Mouse (Mus musculus): ENCODE data around the gene Fez1. TPM values are rescaled to one million over a fixed set of nuclear protein-coding genes. Genes with fewer than 3 reads are reported as not detected.

Gene Fez1
- polyA plus RNA-seq (2015; fragmentation: Nextera tagmentation; extraction: Ambion mirVana) = 0.15 and 0.50 TPM in 2 replicates

- H3K4me2 ChIP-seq (ENCODE audit: low read depth, low read length) = no peak within 1 kb of the TSS
- H3K36me3 ChIP-seq (replicated peaks; ENCODE audit: insufficient read depth, low read length) = no peaks in the 10 kb centered on the region
- no peak for DNase-seq
- TF ChIP-seq CTCF (IDR thresholded peaks at IDR 0.05; ENCODE audit: low read depth) (no peak), EP300 (IDR thresholded peaks at IDR 0.05; ENCODE audit: low read depth) (no peak)
- H3K27ac ChIP-seq (ENCODE audit: low read depth) = no peak within 1 kb of the TSS
- no peak within 1 kb of the TSS for H3K9ac ChIP-seq (replicated peaks)
- ATAC-seq = no peak
- 8% methylated on average over 8 of the region's 8 CpGs for WGBS (ENCODE audit: insufficient replicate concordance)
- no peaks in the 10 kb centered on the region for H3K4me1 ChIP-seq (ENCODE audit: insufficient read depth)
- no peak within 1 kb of the TSS for H3K4me3 ChIP-seq (ENCODE audit: low read depth, low read length)
- H3K27me3 ChIP-seq (ENCODE audit: insufficient read depth, low read length) = no peaks in the 10 kb centered on the region
- H3K9me3 ChIP-seq (ENCODE audit: low read length) = no peaks in the 10 kb centered on the region
Measured at GRCm38 (mm10) chr9:36821644-36822000, at the start of gene Fez1. Gene Fez1 (plus strand): TSS chr9:36821864.

GRCm38 (mm10) chr9:36783921-36784320 is 37.7 kb upstream of the Fez1 start:
- Histone ChIP-seq H3K4me2 (ENCODE audit: low read depth, low read length) (no peak overlapping the region), H3K27me3 (ENCODE audit: insufficient read depth, low read length) (no peaks in the 10 kb centered on the region), H3K4me3 (ENCODE audit: low read depth, low read length) (no peak overlapping the region), H3K9ac (replicated peaks) (no peak overlapping the region), H3K27ac (ENCODE audit: low read depth) (no peak overlapping the region), H3K4me1 (ENCODE audit: insufficient read depth) (no peaks in the 10 kb centered on the region), H3K36me3 (replicated peaks; ENCODE audit: insufficient read depth, low read length) (peaks cover 72% of the 10 kb centered on the region), H3K9me3 (ENCODE audit: low read length) (no peaks in the 10 kb centered on the region)
- TF ChIP-seq EP300 (IDR thresholded peaks at IDR 0.05; ENCODE audit: low read depth) = no peak
- TF ChIP-seq CTCF (IDR thresholded peaks at IDR 0.05; ENCODE audit: low read depth) = no peak
- ATAC-seq = no peak
- DNase-seq = no peak
- 84% methylated on average over 2 of the region's 2 CpGs for WGBS (ENCODE audit: insufficient replicate concordance)

GRCm38 (mm10) chr9:36792191-36792590 is 29.5 kb upstream of the Fez1 start:
- Histone ChIP-seq H3K4me1 (ENCODE audit: insufficient read depth) (peaks cover 6% of the 10 kb centered on the region; the same call in 1 of the 2 replicates), H3K4me2 (ENCODE audit: low read depth, low read length) (no peak overlapping the region), H3K27me3 (ENCODE audit: insufficient read depth, low read length) (no peaks in the 10 kb centered on the region), H3K9me3 (ENCODE audit: low read length) (no peaks in the 10 kb centered on the region), H3K27ac (ENCODE audit: low read depth) (no peak overlapping the region), H3K9ac (replicated peaks) (no peak overlapping the region), H3K36me3 (replicated peaks; ENCODE audit: insufficient read depth, low read length) (peaks cover 43% of the 10 kb centered on the region), H3K4me3 (ENCODE audit: low read depth, low read length) (no peak overlapping the region)
- WGBS (ENCODE audit: insufficient replicate concordance) = 69% methylated on average over 3 of the region's 3 CpGs
- TF ChIP-seq EP300 (IDR thresholded peaks at IDR 0.05; ENCODE audit: low read depth) = no peak
- no peak for TF ChIP-seq CTCF (IDR thresholded peaks at IDR 0.05; ENCODE audit: low read depth)
- DNase-seq (no peak), ATAC-seq (no peak)

- ATAC-seq (no peak), DNase-seq (no peak)
- TF ChIP-seq EP300 (IDR thresholded peaks at IDR 0.05; ENCODE audit: low read depth) (no peak), CTCF (IDR thresholded peaks at IDR 0.05; ENCODE audit: low read depth) (no peak)
- Histone ChIP-seq H3K4me2 (ENCODE audit: low read depth, low read length) (peak overlapping the region; percentile 30), H3K9ac (replicated peaks) (no peak overlapping the region), H3K9me3 (ENCODE audit: low read length) (no peaks in the 10 kb centered on the region), H3K27me3 (ENCODE audit: insufficient read depth, low read length) (no peaks in the 10 kb centered on the region), H3K27ac (ENCODE audit: low read depth) (no peak overlapping the region), H3K36me3 (replicated peaks; ENCODE audit: insufficient read depth, low read length) (peaks cover 23% of the 10 kb centered on the region), H3K4me1 (ENCODE audit: insufficient read depth) (peaks cover 6% of the 10 kb centered on the region; the same call in 1 of the 2 replicates), H3K4me3 (ENCODE audit: low read depth, low read length) (no peak overlapping the region)
- 79% methylated on average over 2 of the region's 2 CpGs for WGBS (ENCODE audit: insufficient replicate concordance)
Measured at GRCm38 (mm10) chr9:36794487-36794886, 27.2 kb upstream of the Fez1 start.

GRCm38 (mm10) chr9:36795556-36795955 is 26.1 kb upstream of the Fez1 start:
- DNase-seq (no peak), ATAC-seq (no peak)
- peaks cover 14% of the 10 kb centered on the region for H3K36me3 ChIP-seq (replicated peaks; ENCODE audit: insufficient read depth, low read length)
- peak overlapping the region; percentile 72 for H3K4me2 ChIP-seq (ENCODE audit: low read depth, low read length)
- H3K27ac ChIP-seq (ENCODE audit: low read depth) = no peak overlapping the region
- H3K9me3 ChIP-seq (ENCODE audit: low read length) = no peaks in the 10 kb centered on the region
- peaks cover 6% of the 10 kb centered on the region; the same call in 1 of the 2 replicates for H3K4me1 ChIP-seq (ENCODE audit: insufficient read depth)
- WGBS (ENCODE audit: insufficient replicate concordance) = 74% methylated on average over 1 of the region's 1 CpGs
- peak overlapping the region; percentile 90 for H3K4me3 ChIP-seq (ENCODE audit: low read depth, low read length)
- no peak for TF ChIP-seq CTCF (IDR thresholded peaks at IDR 0.05; ENCODE audit: low read depth)
- TF ChIP-seq EP300 (IDR thresholded peaks at IDR 0.05; ENCODE audit: low read depth) = no peak
- no peak overlapping the region for H3K9ac ChIP-seq (replicated peaks)
- H3K27me3 ChIP-seq (ENCODE audit: insufficient read depth, low read length) = no peaks in the 10 kb centered on the region

GRCm38 (mm10) chr9:36796224-36796623 is 25.4 kb upstream of the Fez1 start:
- Histone ChIP-seq H3K9me3 (ENCODE audit: low read length) (no peaks in the 10 kb centered on the region), H3K4me3 (ENCODE audit: low read depth, low read length) (peak overlapping the region; percentile 90), H3K27ac (ENCODE audit: low read depth) (peak overlapping the region; percentile 85), H3K36me3 (replicated peaks; ENCODE audit: insufficient read depth, low read length) (peaks cover 10% of the 10 kb centered on the region), H3K9ac (replicated peaks) (peak overlapping the region; percentile 94), H3K27me3 (ENCODE audit: insufficient read depth, low read length) (no peaks in the 10 kb centered on the region), H3K4me1 (ENCODE audit: insufficient read depth) (peaks cover 6% of the 10 kb centered on the region; the same call in 1 of the 2 replicates), H3K4me2 (ENCODE audit: low read depth, low read length) (peak overlapping the region; percentile 72)
- TF ChIP-seq CTCF (IDR thresholded peaks at IDR 0.05; ENCODE audit: low read depth) (no peak), EP300 (IDR thresholded peaks at IDR 0.05; ENCODE audit: low read depth) (no peak)
- ATAC-seq (no peak), DNase-seq (no peak)
- 26% methylated on average over 5 of the region's 5 CpGs for WGBS (ENCODE audit: insufficient replicate concordance)
